Mouse (Mus musculus): ENCODE data around the gene Pde5a. TPM values are rescaled to one million over a fixed set of nuclear protein-coding genes. Genes with fewer than 3 reads are reported as not detected.

The Pde5a gene
- total RNA-seq, 2 experiments from 2014 or later = 19.8 to 23.8 TPM

Other genes starting within 250 kb of the Pde5a start
- 10 to 100 TPM; 93.3 to 96.6 TPM for gene Fnbp1l, start 109.2 kb upstream of the Pde5a start, total RNA-seq (2021)
- gene Fabp2, start 166.1 kb downstream of the Pde5a start, total RNA-seq (2021) = not detected
- gene Gm10959, start 190.4 kb downstream of the Pde5a start, total RNA-seq (2021) = not detected
- 10 to 100 TPM; 62.5 to 65.8 TPM for gene 1810037I17Rik, start 195.3 kb downstream of the Pde5a start, total RNA-seq (2021)